In the genomic region with DNA sequence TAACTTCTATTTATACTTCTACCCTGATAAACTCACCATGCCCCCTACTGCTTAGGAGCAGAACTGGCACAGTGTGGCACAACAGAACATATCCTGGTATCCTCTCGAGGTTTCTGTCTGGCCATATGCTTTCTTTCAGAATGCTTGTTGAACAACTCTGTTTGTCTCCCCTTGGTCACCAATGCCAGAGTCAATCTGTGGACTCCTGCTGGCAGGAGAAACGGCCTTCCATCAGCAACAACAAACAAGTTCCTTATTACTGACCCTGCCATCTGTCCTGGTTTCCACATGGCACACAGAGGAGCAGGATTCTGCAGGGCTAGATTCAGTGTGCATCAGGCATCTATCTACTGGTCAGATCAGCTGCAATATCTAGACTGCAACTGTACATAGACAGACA, we compare ENCODE assay signal across 13 mouse cellular contexts.
DNase-seq lines count a peak whose midpoint lies in the region; ATAC-seq and TF ChIP-seq lines count a peak whose summit lies in the region.
"Had no signal": no experiment of that assay in that cellular context is flagged by ENCODE, and none has a peak within 500 bp of the region (broad histone marks: within the 10 kb centered on the region; RNA-seq: fewer than 3 reads in every experiment).

No protein-coding gene starts in this region.

- H3K9me3 ChIP-seq in liver, postnatal 0 days (ENCODE audit: low read length): no peaks in the 10 kb centered on the region
- H3K9me3 ChIP-seq: embryonic facial prominence, embryonic 12.5 days; heart, embryonic 15.5 days; liver, embryonic 13.5 days had no signal

- no peak overlapping the region for H3K9ac ChIP-seq in liver, postnatal 0 days (replicated peaks)
- H3K9ac ChIP-seq: embryonic facial prominence, embryonic 12.5 days; heart, embryonic 15.5 days; liver, embryonic 13.5 days had no signal

- H3K27me3 ChIP-seq in liver, postnatal 0 days (ENCODE audit: insufficient read depth, low read length): no peaks in the 10 kb centered on the region
- H3K27me3 ChIP-seq: embryonic facial prominence, embryonic 12.5 days; heart, embryonic 15.5 days; liver, embryonic 13.5 days had no signal

- no peak overlapping the region for H3K4me2 ChIP-seq in liver, postnatal 0 days (ENCODE audit: low read depth, low read length)
- H3K4me2 ChIP-seq: embryonic facial prominence, embryonic 12.5 days; heart, embryonic 15.5 days; liver, embryonic 13.5 days had no signal

- H3K27ac ChIP-seq in liver, postnatal 0 days (ENCODE audit: low read depth): no peak overlapping the region
- H3K27ac ChIP-seq: embryonic facial prominence, embryonic 12.5 days; heart, embryonic 15.5 days; liver, embryonic 13.5 days; macrophage had no signal

- no peaks in the 10 kb centered on the region for H3K36me3 ChIP-seq in liver, postnatal 0 days (replicated peaks; ENCODE audit: insufficient read depth, low read length)
- H3K36me3 ChIP-seq: embryonic facial prominence, embryonic 12.5 days; heart, embryonic 15.5 days; liver, embryonic 13.5 days had no signal

- peak; percentile 20 for DNase-seq in adrenal gland, postnatal 14 days
- no peak for DNase-seq in adrenal gland, adult 18-20 months (ENCODE audit: low spot score in 2 of 2)
- DNase-seq in left cerebral cortex, postnatal 4 days: peak; percentile 53
- no peak for DNase-seq in left cerebral cortex, adult 11 months (ENCODE audit: low spot score)
- peak; percentile 86 for DNase-seq in cerebellum, adult 9-10 months
- DNase-seq in retina, postnatal 1 day: peak; percentile 73
- no peak for DNase-seq in liver, postnatal 0 days
- DNase-seq: liver, embryonic 13.5 days; thymus, adult 18-20 months had no signal

- H3K4me3 ChIP-seq in liver, postnatal 0 days (ENCODE audit: low read depth, low read length): no peak overlapping the region
- H3K4me3 ChIP-seq: embryonic facial prominence, embryonic 12.5 days; heart, embryonic 15.5 days; liver, embryonic 13.5 days had no signal

- ATAC-seq in activated CD4-positive, CD25-positive, alpha-beta regulatory T cell, adult 4 months: no peak
- ATAC-seq in liver, postnatal 0 days: no peak

- H3K4me1 ChIP-seq in liver, postnatal 0 days (ENCODE audit: insufficient read depth): no peaks in the 10 kb centered on the region
- H3K4me1 ChIP-seq: embryonic facial prominence, embryonic 12.5 days; heart, embryonic 15.5 days; liver, embryonic 13.5 days had no signal

- no peak for TF ChIP-seq EP300 in liver, postnatal 0 days (IDR thresholded peaks at IDR 0.05; ENCODE audit: low read depth)

- TF ChIP-seq CTCF in liver, postnatal 0 days (IDR thresholded peaks at IDR 0.05; ENCODE audit: low read depth): no peak

- intact Hi-C loops in left cerebral cortex, postnatal 4 days (cut with DNase I): no loop called here

- WGBS in liver, postnatal 0 days (ENCODE audit: insufficient replicate concordance): 41% methylated on average over 2 of the region's 2 CpGs

Comparison
In these comparisons a context has a peak if more than half of its experiments do, and no peak if none do; other contexts are left out.
1. DNase-seq: peak in adrenal gland, postnatal 14 days (single experiment), left cerebral cortex, postnatal 4 days (single experiment), cerebellum, adult 9-10 months (single experiment) and retina, postnatal 1 day (single experiment); none in adrenal gland, adult 18-20 months (0 of 2), left cerebral cortex, adult 11 months (single experiment) and liver, postnatal 0 days (single experiment).